Mouse (Mus musculus) MEL (cell line): ENCODE results near the gene Hacd2. TPM values are rescaled to one million over a fixed set of nuclear protein-coding genes. Genes with fewer than 3 reads are reported as not detected.

Experiments used
- DNase-seq: peaks from one replicate; pipeline ENCODE4 v3.0.0; 2011; ENCODE audit warnings: low read depth, low spot score
- H3K27ac ChIP-seq: 2 replicates; pipeline ENCODE4 v1.5.1; 2012; ENCODE audit warnings: low read depth, mild to moderate bottlenecking, control low read depth, low read length, moderate library complexity; ENCODE audit not compliant: control insufficient read depth
- H3K27me3 ChIP-seq, 2 experiments: fragments of 150-350 bp in 1 of 2; sonication (generic) in 1 of 2; 2 replicates each; pipeline ENCODE4 v1.6.1; 2012; ENCODE audit warnings: low read length in 2 of 2, mild to moderate bottlenecking in 2 of 2, improper control_type of control experiment in 1 of 2, moderate library complexity in 1 of 2; ENCODE audit not compliant: insufficient read depth in 2 of 2, control insufficient read depth in 1 of 2
- H3K36me3 ChIP-seq, 2 experiments: 2 replicates each; pipeline ENCODE4 v1.6.1; 2012 to 2014; ENCODE audit warnings: low read length in 2 of 2, improper control_type of control experiment in 1 of 2, inconsistent platforms in 1 of 2, mild to moderate bottlenecking in 1 of 2; ENCODE audit not compliant: insufficient read depth in 2 of 2, control insufficient read depth in 1 of 2
- H3K4me1 ChIP-seq, 2 experiments: fragments of 150-350 bp in 1 of 2; sonication (generic) in 1 of 2; 2 replicates each; pipeline ENCODE4 v1.6.1; 2012; ENCODE audit warnings: low read length in 2 of 2, improper control_type of control experiment in 1 of 2, mild to moderate bottlenecking in 1 of 2; ENCODE audit not compliant: insufficient read depth in 2 of 2, control insufficient read depth in 1 of 2
- H3K4me3 ChIP-seq, 2 experiments: fragments of 150-350 bp in 1 of 2; sonication (generic) in 1 of 2; 2 replicates each; pipeline ENCODE4 v1.5.1; 2012; ENCODE audit warnings: low read depth in 2 of 2, low read length in 2 of 2, mild to moderate bottlenecking in 2 of 2, moderate library complexity in 2 of 2, control low read depth in 1 of 2, improper control_type of control experiment in 1 of 2; ENCODE audit not compliant: control insufficient read depth in 1 of 2, insufficient read depth in 1 of 2
- H3K79me2 ChIP-seq: 2 replicates; pipeline ENCODE4 v1.6.1; 2012; ENCODE audit warnings: mild to moderate bottlenecking, low read length, moderate library complexity; ENCODE audit not compliant: control insufficient read depth, poor library complexity, insufficient read depth
- H3K9ac ChIP-seq: 2 replicates; pipeline ENCODE4 v1.6.1; 2012; ENCODE audit warnings: low read depth, mild to moderate bottlenecking, control low read depth, low read length, moderate library complexity; ENCODE audit not compliant: control insufficient read depth, poor library complexity, severe bottlenecking
- H3K9me3 ChIP-seq: fragments of 150-350 bp; sonication (generic); replicated peaks from 2 replicates; pipeline ENCODE4 v1.6.1; 2012; ENCODE audit warnings: mild to moderate bottlenecking, low read length, improper control_type of control experiment, moderate library complexity; ENCODE audit not compliant: insufficient read depth
- BHLHE40 ChIP-seq: IDR thresholded peaks from 2 replicates; pipeline ENCODE4 v1.6.1; 2012; ENCODE audit warnings: low read depth, mild to moderate bottlenecking, inconsistent platforms, low read length, improper control_type of control experiment, borderline replicate concordance
- CHD1 ChIP-seq: IDR thresholded peaks from 2 replicates; pipeline ENCODE4 v1.6.1; 2012; ENCODE audit warnings: low read depth, mild to moderate bottlenecking, inconsistent platforms, low read length, improper control_type of control experiment
- CTCF ChIP-seq, 3 experiments: IDR thresholded peaks in 2 of 3; conservative IDR thresholded peaks in 1 of 3; 2 replicates each; pipeline ENCODE4 v1.5.1; 2011 to 2012; ENCODE audit warnings: low read length in 3 of 3, low read depth in 2 of 3, mild to moderate bottlenecking in 2 of 3, improper control_type of control experiment in 1 of 3, inconsistent platforms in 1 of 3, mixed read lengths in 1 of 3, moderate library complexity in 1 of 3; ENCODE audit not compliant: control insufficient read depth in 1 of 3, insufficient read depth in 1 of 3, poor library complexity in 1 of 3, severe bottlenecking in 1 of 3
- MAZ ChIP-seq: IDR thresholded peaks from 2 replicates; pipeline ENCODE4 v1.6.1; 2012; ENCODE audit warnings: low read depth, mild to moderate bottlenecking, inconsistent platforms, low read length, improper control_type of control experiment
- MEF2A ChIP-seq: IDR thresholded peaks from 2 replicates; pipeline ENCODE4 v1.6.1; 2014; ENCODE audit warnings: low read depth, mild to moderate bottlenecking, inconsistent platforms, low read length, improper control_type of control experiment; ENCODE audit not compliant: poor library complexity, insufficient replicate concordance, severe bottlenecking; ENCODE audit errors: extremely low read depth
- MXI1 ChIP-seq: IDR thresholded peaks from 2 replicates; pipeline ENCODE4 v1.6.1; 2011; ENCODE audit warnings: mild to moderate bottlenecking, low read depth, low read length, improper control_type of control experiment
- NELFE ChIP-seq: IDR thresholded peaks from 2 replicates; pipeline ENCODE4 v1.6.1; 2011; ENCODE audit warnings: low read depth, low read length, improper control_type of control experiment
- SMC3 ChIP-seq: IDR thresholded peaks from 2 replicates; pipeline ENCODE4 v1.6.1; 2011; ENCODE audit warnings: low read depth, low read length, improper control_type of control experiment
- TCF12 ChIP-seq: IDR thresholded peaks from 2 replicates; pipeline ENCODE4 v1.6.1; 2014; ENCODE audit warnings: low read depth, mild to moderate bottlenecking, inconsistent platforms, low read length, improper control_type of control experiment, moderate library complexity
- USF2 ChIP-seq, 2 experiments: IDR thresholded peaks; 2 replicates each; pipeline ENCODE4 v1.6.1; 2011 to 2012; ENCODE audit warnings: improper control_type of control experiment in 2 of 2, low read length in 2 of 2, borderline replicate concordance in 1 of 2, inconsistent platforms in 1 of 2, low read depth in 1 of 2, mild to moderate bottlenecking in 1 of 2; ENCODE audit not compliant: insufficient read depth in 1 of 2
- ZMIZ1 ChIP-seq: IDR thresholded peaks from 2 replicates; pipeline ENCODE4 v1.6.1; 2012; ENCODE audit warnings: low read depth, mild to moderate bottlenecking, inconsistent platforms, low read length, improper control_type of control experiment, moderate library complexity
- polyA plus RNA-seq, 2 experiments: library from polyadenylated mRNA; stranded (reverse) in 1 of 2; unstranded in 1 of 2; fragments of >175 nt in 1 of 2; fragments of >200 nt in 1 of 2; gene quantifications; 2 replicates each; pipeline versions ENCODE4 v1.2.1 to v1.2.4; 2012; ENCODE audit warnings: low replicate concordance in 2 of 2, low read depth in 1 of 2; ENCODE audit not compliant: insufficient read length in 2 of 2, insufficient read depth in 1 of 2, missing spikeins in 1 of 2
- total RNA-seq: library from RNA; depleted of rRNA; stranded (reverse); fragments of 300-350 nt; gene quantifications from 2 replicates; pipeline ENCODE4 v1.2.3, GENCODE M21; 2012

Hacd2 gene
- total and polyA plus RNA-seq, 3 experiments, result 16.9 to 40.3 TPM; not detected in 1

DNA sequence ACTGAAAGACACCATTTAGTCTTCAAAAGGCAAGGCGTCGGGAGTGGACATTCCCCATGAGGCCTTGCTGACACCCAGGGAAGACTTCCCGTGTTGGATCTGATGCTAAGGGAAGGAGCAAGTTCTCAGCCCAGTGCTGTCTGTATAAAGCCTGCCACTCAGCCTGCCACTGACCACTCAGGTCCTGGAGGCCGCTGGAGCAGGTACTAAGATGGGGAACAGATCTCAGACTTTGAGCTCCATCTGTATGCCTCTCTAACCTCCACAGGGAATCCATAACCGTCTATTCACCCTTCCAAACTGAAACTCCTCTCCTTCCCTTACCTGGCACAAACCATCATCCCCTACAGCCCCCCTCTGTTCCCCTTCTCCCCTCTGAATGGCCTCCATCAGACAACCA, 91.3 kb downstream of the Hacd2 start:
- Histone ChIP-seq H3K79me2 (no peaks in the 10 kb centered on the region), H3K4me1 (no peaks in the 10 kb centered on the region), H3K9ac (no peak overlapping the region), H3K4me3 (no peak overlapping the region), H3K9me3 (no peaks in the 10 kb centered on the region), H3K27me3 (no peaks in the 10 kb centered on the region), H3K27ac (no peak overlapping the region), H3K36me3 (no peaks in the 10 kb centered on the region)
- DNase-seq, result no peak
- no peak for TF ChIP-seq MAZ
- no peak for TF ChIP-seq MEF2A
- no peak for TF ChIP-seq NELFE
- no peak for TF ChIP-seq MXI1

DNA sequence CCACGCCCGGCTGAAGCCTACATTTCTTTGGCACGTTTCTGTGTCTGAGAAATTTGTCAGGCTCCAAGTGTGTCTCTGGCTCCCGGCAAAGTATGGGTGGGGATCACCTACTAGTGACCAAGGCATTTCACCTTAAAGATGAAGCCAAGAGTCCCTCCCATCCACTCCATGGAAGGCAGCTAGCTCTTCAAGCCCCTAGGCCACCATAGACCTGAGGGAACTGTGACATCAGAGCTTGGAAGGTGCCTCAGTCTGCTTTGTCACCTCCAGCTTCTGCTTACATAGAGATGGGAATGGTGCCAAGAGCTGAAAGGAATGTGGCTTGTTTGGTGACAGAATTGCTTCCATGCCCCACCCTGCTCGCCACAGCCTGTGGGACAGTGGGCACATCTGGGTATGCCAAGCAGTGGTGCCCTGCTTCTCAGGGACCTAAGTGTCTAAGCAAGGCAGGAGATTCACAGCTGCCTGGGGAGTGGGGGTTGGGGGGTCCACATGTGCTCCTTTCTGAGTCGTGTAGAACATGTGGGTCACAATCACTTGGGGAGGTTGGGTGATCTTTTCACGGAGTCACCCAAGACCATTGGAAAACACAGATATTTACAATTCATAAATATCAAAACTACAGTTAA, 94.2 kb downstream of the Hacd2 start:
- no peaks in the 10 kb centered on the region for H3K27me3 ChIP-seq
- peak; percentile 36 for DNase-seq
- no peak overlapping the region for H3K4me3 ChIP-seq
- no peak overlapping the region for H3K27ac ChIP-seq
- no peak overlapping the region for H3K9ac ChIP-seq
- no peaks in the 10 kb centered on the region for H3K36me3 ChIP-seq
- H3K9me3 ChIP-seq, result no peaks in the 10 kb centered on the region
- no peaks in the 10 kb centered on the region for H3K4me1 ChIP-seq
- H3K79me2 ChIP-seq, result no peaks in the 10 kb centered on the region
- TF ChIP-seq TCF12, result no peak
- no peak for TF ChIP-seq CTCF (IDR thresholded peaks at IDR 0.05 in 2 of 3, conservative IDR thresholded peaks at IDR 0.05 in 1 of 3; ENCODE audit: control insufficient read depth in 1 of 3, insufficient read depth in 1 of 3, low read depth in 2 of 3, low read length in 3 of 3, poor library complexity in 1 of 3, severe bottlenecking in 1 of 3)
- TF ChIP-seq ZMIZ1, result no peak
- no peak for TF ChIP-seq SMC3
- no peak for TF ChIP-seq USF2 (IDR thresholded peaks at IDR 0.05; ENCODE audit: borderline replicate concordance in 1 of 2, insufficient read depth in 1 of 2, low read depth in 1 of 2, low read length in 2 of 2)
- no peak for TF ChIP-seq NELFE
- TF ChIP-seq BHLHE40, result no peak

DNA sequence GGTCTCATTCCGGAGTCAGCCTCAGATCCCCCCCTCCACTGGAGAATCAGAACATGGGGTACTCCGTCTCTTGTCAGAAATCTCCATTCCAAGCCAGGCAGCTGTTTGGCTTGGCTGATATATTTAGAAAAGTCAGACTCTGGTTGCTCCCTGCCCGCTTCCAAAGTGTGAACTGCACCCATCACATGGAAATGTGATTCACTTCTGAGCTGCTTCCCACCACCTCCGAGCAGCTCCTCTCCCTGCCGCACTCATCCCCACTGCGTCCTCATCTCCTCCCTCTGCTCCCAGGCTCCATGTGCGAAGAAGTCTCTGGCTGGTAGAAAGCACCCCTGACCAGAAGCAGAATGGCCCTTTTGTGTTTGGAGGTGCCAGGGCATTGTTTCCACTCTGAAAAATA, 95.2 kb downstream of the Hacd2 start:
- TF ChIP-seq MXI1 (no peak), CHD1 (no peak)
- Histone ChIP-seq H3K27ac (no peak overlapping the region), H3K9ac (no peak overlapping the region), H3K4me3 (no peak overlapping the region), H3K27me3 (no peaks in the 10 kb centered on the region), H3K9me3 (no peaks in the 10 kb centered on the region), H3K4me1 (no peaks in the 10 kb centered on the region), H3K79me2 (no peaks in the 10 kb centered on the region), H3K36me3 (no peaks in the 10 kb centered on the region)
- DNase-seq, result no peak
